Mouse (Mus musculus) embryonic facial prominence, embryonic 10.5 days (tissue): ENCODE results near the gene Ascc2. TPM values are rescaled to one million over a fixed set of nuclear protein-coding genes. Genes with fewer than 3 reads are reported as not detected.

Experiments used
- DNase-seq: peaks from one replicate; pipeline ENCODE4 v3.0.0-alpha.2; 2017; ENCODE audit warnings: low spot score
- H3K27ac ChIP-seq: fragments of 300-500 bp; sonication (generic); replicated peaks from 2 replicates; pipeline ENCODE4 v1.5.1; 2016; ENCODE audit warnings: mild to moderate bottlenecking
- H3K27me3 ChIP-seq: fragments of 300-500 bp; sonication (generic); replicated peaks from 2 replicates; pipeline ENCODE4 v1.6.1; 2016; ENCODE audit warnings: low read depth, mild to moderate bottlenecking; ENCODE audit not compliant: poor library complexity, severe bottlenecking
- H3K36me3 ChIP-seq: fragments of 300-500 bp; sonication (generic); replicated peaks from 2 replicates; pipeline ENCODE4 v1.6.1; 2016; ENCODE audit warnings: mild to moderate bottlenecking, moderate library complexity
- H3K4me1 ChIP-seq: fragments of 300-500 bp; sonication (generic); 2 replicates; pipeline ENCODE4 v1.6.1; 2016
- H3K4me3 ChIP-seq: fragments of 300-500 bp; sonication (generic); 2 replicates; pipeline ENCODE4 v1.5.1; 2016; ENCODE audit warnings: mild to moderate bottlenecking, moderate library complexity
- H3K9me3 ChIP-seq: fragments of 300-500 bp; sonication (generic); 2 replicates; pipeline ENCODE4 v1.6.1; 2016; ENCODE audit warnings: mild to moderate bottlenecking
- WGBS: fragments of 180-500 bp; shearing (Covaris S2); methylation state at CpG from one replicate; pipeline ENCODE4 v1.1.7; 2016; 5-methylcytosine and 5-hydroxymethylcytosine counted together
- polyA plus RNA-seq: library from polyadenylated mRNA; unstranded; fragments of >200 nt; fragmentation: Nextera tagmentation; extraction: Ambion mirVana; gene quantifications from 2 replicates; pipeline ENCODE4 v1.2.1, GENCODE M21; 2016

Ascc2 gene
- polyA plus RNA-seq, 1 experiment from 2014 or later, result 42.2 TPM

- no peak overlapping the region for H3K4me3 ChIP-seq
- no peaks in the 10 kb centered on the region for H3K27me3 ChIP-seq
- no peak overlapping the region for H3K27ac ChIP-seq
- no peak for DNase-seq
- H3K9me3 ChIP-seq, result no peaks in the 10 kb centered on the region
- no peaks in the 10 kb centered on the region for H3K36me3 ChIP-seq
- 87% methylated on average over 2 of the region's 2 CpGs for WGBS
- no peaks in the 10 kb centered on the region for H3K4me1 ChIP-seq
Measured at GRCm38 (mm10) chr11:4611904-4612303, 25.6 kb upstream of the Ascc2 start.

DNA sequence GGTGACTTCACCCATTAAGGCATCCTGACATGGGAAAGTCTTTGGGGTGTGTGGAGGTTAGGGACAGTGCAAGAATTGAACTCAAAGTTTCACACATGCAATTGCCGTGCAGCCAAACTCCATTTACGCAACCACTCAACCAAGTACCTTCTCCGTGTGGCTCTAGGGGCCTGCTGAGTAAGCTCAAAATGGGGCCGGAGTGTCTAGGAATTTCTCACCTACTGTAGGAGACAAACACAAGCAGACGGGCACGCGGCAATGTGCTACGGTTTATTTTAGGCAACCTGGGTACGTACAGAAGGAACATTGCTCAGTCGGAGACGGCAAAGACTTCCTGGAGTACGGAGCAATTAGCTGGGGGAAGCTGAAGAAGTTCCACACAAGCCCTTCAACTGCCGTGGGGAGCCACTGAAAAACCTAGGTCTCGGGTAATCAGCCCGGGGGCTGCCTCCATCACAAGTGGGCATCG, 17.5 kb upstream of the Ascc2 start, which contains the start of gene Gm11032:
TSS of gene Gm11032 (plus strand) at position 51 of the 469 bp plus-strand sequence.
- 78% methylated on average over 16 of the region's 16 CpGs for WGBS
- no peak for DNase-seq
- no peak within 1 kb of the TSS for H3K27ac ChIP-seq
- peaks cover 3% of the 10 kb centered on the region; the same call in 1 of the 2 replicates for H3K4me1 ChIP-seq
- H3K9me3 ChIP-seq, result no peaks in the 10 kb centered on the region
- H3K4me3 ChIP-seq, result no peak within 1 kb of the TSS
- no peaks in the 10 kb centered on the region for H3K36me3 ChIP-seq
- H3K27me3 ChIP-seq, result no peaks in the 10 kb centered on the region

- Histone ChIP-seq H3K27me3 (no peaks in the 10 kb centered on the region), H3K9me3 (no peaks in the 10 kb centered on the region), H3K27ac (no peak overlapping the region), H3K4me3 (no peak overlapping the region), H3K4me1 (peaks cover 3% of the 10 kb centered on the region; the same call in 1 of the 2 replicates), H3K36me3 (no peaks in the 10 kb centered on the region)
- DNase-seq, result no peak
- 58% methylated on average over 13 of the region's 13 CpGs for WGBS
Measured at GRCm38 (mm10) chr11:4620501-4621108, 16.9 kb upstream of the Ascc2 start.

DNA sequence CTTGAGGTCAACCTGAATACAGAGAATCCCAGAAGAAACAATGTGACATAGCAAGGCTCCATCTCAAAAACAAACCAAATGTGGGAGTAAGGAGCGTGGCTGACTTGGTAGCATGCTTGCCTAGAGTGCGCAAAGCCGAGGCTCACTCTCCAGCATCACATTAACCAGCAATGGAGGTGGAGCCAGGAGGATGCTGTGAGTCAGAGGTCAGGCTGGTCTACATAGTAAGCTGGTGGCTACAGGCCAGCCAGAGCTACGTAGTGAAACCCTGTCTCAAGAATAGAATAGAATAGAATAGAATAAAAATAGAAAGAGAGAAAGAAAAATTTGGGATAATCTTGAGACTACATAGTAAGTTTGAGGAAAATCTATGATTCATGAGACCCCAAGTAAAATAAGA, 15.7 kb upstream of the Ascc2 start:
- WGBS, result 77% methylated on average over 4 of the region's 4 CpGs
- H3K27ac ChIP-seq, result no peak overlapping the region
- DNase-seq, result no peak
- no peak overlapping the region for H3K4me3 ChIP-seq
- H3K9me3 ChIP-seq, result no peaks in the 10 kb centered on the region
- peaks cover 3% of the 10 kb centered on the region; the same call in 1 of the 2 replicates for H3K4me1 ChIP-seq
- H3K36me3 ChIP-seq, result no peaks in the 10 kb centered on the region
- no peaks in the 10 kb centered on the region for H3K27me3 ChIP-seq

- no peaks in the 10 kb centered on the region for H3K36me3 ChIP-seq
- no peaks in the 10 kb centered on the region for H3K27me3 ChIP-seq
- H3K9me3 ChIP-seq, result no peaks in the 10 kb centered on the region
- no peak overlapping the region for H3K27ac ChIP-seq
- H3K4me3 ChIP-seq, result no peak overlapping the region
- H3K4me1 ChIP-seq, result peaks cover 3% of the 10 kb centered on the region; the same call in 1 of the 2 replicates
- whole genome bisulfite sequencing, result 75% methylated on average over 7 of the region's 7 CpGs
- no peak for DNase-seq
Measured at GRCm38 (mm10) chr11:4622442-4622986, 15.0 kb upstream of the Ascc2 start.

- Histone ChIP-seq H3K27me3 (no peaks in the 10 kb centered on the region), H3K27ac (no peak overlapping the region), H3K4me1 (peaks cover 3% of the 10 kb centered on the region; the same call in 1 of the 2 replicates), H3K36me3 (no peaks in the 10 kb centered on the region), H3K4me3 (no peak overlapping the region), H3K9me3 (no peaks in the 10 kb centered on the region)
- DNase-seq, result no peak
- WGBS, result 61% methylated on average over 5 of the region's 5 CpGs
Measured at GRCm38 (mm10) chr11:4622997-4623396, 14.6 kb upstream of the Ascc2 start.

DNA sequence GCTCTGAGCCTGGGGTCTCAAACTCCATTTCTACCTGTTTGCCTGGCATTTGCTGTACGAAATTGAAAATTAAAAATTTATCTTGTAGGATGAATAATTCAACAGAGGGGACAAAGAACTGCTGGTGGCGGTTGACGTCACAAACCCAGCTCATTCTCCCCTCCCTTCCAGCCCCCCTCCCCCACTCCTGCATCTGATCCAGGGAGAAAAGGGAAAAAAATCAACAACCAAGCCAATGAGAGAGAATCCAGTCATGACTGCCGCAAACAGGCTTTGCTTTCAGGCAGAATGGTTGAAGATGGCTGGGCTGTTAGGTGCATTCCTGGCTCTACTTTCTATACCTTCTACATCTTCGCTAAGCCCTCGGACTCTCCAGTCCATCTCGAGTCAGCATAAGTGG, 11.6 kb upstream of the Ascc2 start:
- Histone ChIP-seq H3K27me3 (no peaks in the 10 kb centered on the region), H3K4me3 (no peak overlapping the region), H3K27ac (no peak overlapping the region), H3K36me3 (no peaks in the 10 kb centered on the region), H3K9me3 (no peaks in the 10 kb centered on the region), H3K4me1 (peaks cover 26% of the 10 kb centered on the region)
- 76% methylated on average over 7 of the region's 7 CpGs for WGBS
- no peak for DNase-seq

GRCm38 (mm10) chr11:4627636-4628035, 9.9 kb upstream of the Ascc2 start:
- Histone ChIP-seq H3K27me3 (no peaks in the 10 kb centered on the region), H3K27ac (no peak overlapping the region), H3K4me1 (peaks cover 26% of the 10 kb centered on the region), H3K9me3 (no peaks in the 10 kb centered on the region), H3K36me3 (no peaks in the 10 kb centered on the region), H3K4me3 (no peak overlapping the region)
- DNase-seq, result no peak
- 86% methylated on average over 7 of the region's 7 CpGs for WGBS

DNA sequence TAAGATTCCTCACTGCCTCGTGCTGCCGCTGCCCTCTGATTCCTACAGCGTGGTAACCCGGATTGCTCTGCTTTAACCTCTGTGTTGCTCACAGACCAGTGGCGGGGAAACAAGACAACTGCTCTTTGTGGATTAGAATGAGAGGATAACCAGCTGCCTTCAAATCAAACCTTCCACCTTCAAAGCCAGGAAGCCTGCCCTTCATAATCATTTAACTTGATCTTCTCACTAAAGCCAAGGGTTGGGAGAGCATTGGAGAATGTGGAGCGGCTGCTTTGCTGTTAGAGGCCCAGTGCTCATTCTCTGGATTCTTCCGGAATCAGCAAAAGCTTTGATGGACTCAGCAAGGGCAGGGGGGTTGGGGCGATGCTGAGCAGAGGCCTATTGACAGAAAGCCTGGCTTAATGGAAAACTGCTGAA, 7.7 kb upstream of the Ascc2 start:
- WGBS, result 21% methylated on average over 8 of the region's 8 CpGs
- peak; percentile 64 for DNase-seq
- no peak overlapping the region for H3K4me3 ChIP-seq
- H3K27ac ChIP-seq, result peak overlapping the region; percentile 78
- no peaks in the 10 kb centered on the region for H3K27me3 ChIP-seq
- no peaks in the 10 kb centered on the region for H3K9me3 ChIP-seq
- H3K36me3 ChIP-seq, result no peaks in the 10 kb centered on the region
- peaks cover 23% of the 10 kb centered on the region for H3K4me1 ChIP-seq

- no peak overlapping the region for H3K4me3 ChIP-seq
- no peaks in the 10 kb centered on the region for H3K36me3 ChIP-seq
- no peak for DNase-seq
- no peaks in the 10 kb centered on the region for H3K9me3 ChIP-seq
- peaks cover 37% of the 10 kb centered on the region for H3K4me1 ChIP-seq
- WGBS, result 62% methylated on average over 2 of the region's 2 CpGs
- H3K27me3 ChIP-seq, result no peaks in the 10 kb centered on the region
- H3K27ac ChIP-seq, result no peak overlapping the region
Measured at GRCm38 (mm10) chr11:4633420-4633819, 4.1 kb upstream of the Ascc2 start.

- H3K4me3 ChIP-seq, result no peak overlapping the region
- H3K4me1 ChIP-seq, result peaks cover 38% of the 10 kb centered on the region
- no peak overlapping the region for H3K27ac ChIP-seq
- DNase-seq, result no peak
- no peaks in the 10 kb centered on the region for H3K9me3 ChIP-seq
- WGBS, result 80% methylated on average over 5 of the region's 5 CpGs
- no peaks in the 10 kb centered on the region for H3K27me3 ChIP-seq
- H3K36me3 ChIP-seq, result no peaks in the 10 kb centered on the region
Measured at GRCm38 (mm10) chr11:4634395-4634794, 3.2 kb upstream of the Ascc2 start.

GRCm38 (mm10) chr11:4636782-4637342, 685 bp upstream of the Ascc2 start:
- 58% methylated on average over 5 of the region's 5 CpGs for WGBS
- no peak for DNase-seq
- H3K36me3 ChIP-seq, result peaks cover 13% of the 10 kb centered on the region
- H3K27ac ChIP-seq, result peak overlapping the region; percentile 83
- H3K9me3 ChIP-seq, result no peaks in the 10 kb centered on the region
- H3K27me3 ChIP-seq, result no peaks in the 10 kb centered on the region
- peaks cover 23% of the 10 kb centered on the region for H3K4me1 ChIP-seq
- peak overlapping the region; percentile 79 for H3K4me3 ChIP-seq

DNA sequence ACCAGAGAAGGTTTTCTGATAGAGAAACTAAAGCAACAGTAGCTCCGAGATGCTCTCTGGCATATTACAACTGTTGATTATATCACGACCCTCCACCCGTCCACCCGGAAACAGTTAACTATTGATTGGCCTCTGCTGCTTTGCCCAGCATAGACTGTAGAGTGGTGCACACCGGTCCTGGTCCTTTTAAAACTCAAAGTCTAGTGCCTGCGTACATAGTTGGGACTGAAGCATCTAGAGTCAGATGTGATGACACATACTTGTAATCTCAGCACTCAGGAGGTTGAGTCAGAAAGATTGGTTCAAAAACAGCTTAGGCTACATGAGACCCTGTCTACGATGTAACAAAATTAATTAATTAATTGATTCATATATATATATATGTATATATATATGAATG, 714 bp downstream of the Ascc2 start:
- Histone ChIP-seq H3K27me3 (no peaks in the 10 kb centered on the region), H3K4me3 (peak overlapping the region; percentile 79), H3K27ac (peak overlapping the region; percentile 83; the same call in 1 of the 2 replicates), H3K4me1 (peaks cover 23% of the 10 kb centered on the region), H3K36me3 (peaks cover 21% of the 10 kb centered on the region), H3K9me3 (no peaks in the 10 kb centered on the region)
- DNase-seq, result no peak
- 35% methylated on average over 7 of the region's 7 CpGs for WGBS
